Mouse (Mus musculus): ENCODE data around the gene H1fx.

DNA sequence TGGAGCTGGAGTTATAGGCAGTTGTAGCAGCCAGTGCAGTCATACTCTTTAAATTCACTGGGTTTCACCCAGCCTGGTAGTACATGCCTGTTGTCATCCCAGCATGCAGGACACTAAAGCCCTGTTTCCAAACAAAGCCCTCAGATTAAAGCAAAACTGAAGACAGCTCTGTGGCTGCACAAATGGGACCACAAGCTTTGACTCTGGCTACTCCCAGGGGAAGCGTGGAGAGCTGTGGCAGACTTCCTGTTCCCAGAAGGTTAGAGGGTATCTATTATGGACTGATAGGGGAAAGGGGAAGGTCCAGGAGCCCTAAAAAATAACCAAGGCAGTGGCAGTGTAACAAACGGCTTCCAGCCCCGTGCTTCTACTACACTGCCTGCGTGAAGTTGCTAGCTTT is 14.1 kb upstream of the H1fx start:
- TF ChIP-seq CTCF (IDR thresholded peaks at IDR 0.05; ENCODE audit: control insufficient read depth, insufficient read depth, insufficient read length): no peak
- no peak for TF ChIP-seq MYOD1 (IDR thresholded peaks at IDR 0.05; ENCODE audit: control insufficient read depth, insufficient read length, low read depth)
- no peak for TF ChIP-seq MAX (IDR thresholded peaks at IDR 0.05)
- TF ChIP-seq CEBPB (IDR thresholded peaks at IDR 0.05; ENCODE audit: low read depth): no peak
- no peak for TF ChIP-seq FOSL1 (IDR thresholded peaks at IDR 0.05; ENCODE audit: insufficient read depth, low read length, poor library complexity, severe bottlenecking)
- no peak for TF ChIP-seq MYOG (IDR thresholded peaks at IDR 0.05; ENCODE audit: control insufficient read depth, extremely low read depth, insufficient read length)

Measured in C2C12 (cell line).